Mouse (Mus musculus) thymus, postnatal 10 days (tissue): ENCODE measurements around the gene Lpcat1.

Experiments used
- DNase-seq, 2 experiments: peaks; one replicate each; pipeline ENCODE4 v3.0.0; 2021; ENCODE audit warnings: low spot score in 2 of 2

The Lpcat1 gene

GRCm38 (mm10) chr13:73446943-73447342 is 20.1 kb upstream of the Lpcat1 start:
- no peak for DNase-seq

GRCm38 (mm10) chr13:73447478-73447877 is 19.5 kb upstream of the Lpcat1 start:
- no peak for DNase-seq

GRCm38 (mm10) chr13:73448201-73448600 is 18.8 kb upstream of the Lpcat1 start:
- DNase-seq: no peak

- DNase-seq: no peak
Observed at GRCm38 (mm10) chr13:73448723-73449122, 18.3 kb upstream of the Lpcat1 start.

GRCm38 (mm10) chr13:73453503-73454217 is 13.3 kb upstream of the Lpcat1 start:
- DNase-seq: no peak

GRCm38 (mm10) chr13:73455328-73455727 is 11.7 kb upstream of the Lpcat1 start:
- DNase-seq: no peak

GRCm38 (mm10) chr13:73457301-73457700 is 9.7 kb upstream of the Lpcat1 start:
- no peak for DNase-seq

GRCm38 (mm10) chr13:73457741-73458140 is 9.3 kb upstream of the Lpcat1 start:
- no peak for DNase-seq

GRCm38 (mm10) chr13:73458719-73459118 is 8.3 kb upstream of the Lpcat1 start:
- DNase-seq: no peak

- DNase-seq: no peak
Observed at GRCm38 (mm10) chr13:73459189-73459850, 7.7 kb upstream of the Lpcat1 start.

GRCm38 (mm10) chr13:73461551-73461950 is 5.4 kb upstream of the Lpcat1 start:
- no peak for DNase-seq

- DNase-seq: no peak
Observed at GRCm38 (mm10) chr13:73465156-73465555, 1.8 kb upstream of the Lpcat1 start.

- DNase-seq: no peak
Observed at GRCm38 (mm10) chr13:73466411-73466810, 586 bp upstream of the Lpcat1 start.

GRCm38 (mm10) chr13:73467421-73468237 is 632 bp downstream of the Lpcat1 start:
- peak; percentile 61 to 65 for DNase-seq

- DNase-seq: no peak
Observed at GRCm38 (mm10) chr13:73468834-73469233, 1.8 kb downstream of the Lpcat1 start.

- DNase-seq: peak in 1 of 2 experiments; percentile 6
Observed at GRCm38 (mm10) chr13:73469257-73469967, 2.4 kb downstream of the Lpcat1 start.

- DNase-seq: no peak
Observed at GRCm38 (mm10) chr13:73472481-73472880, 5.5 kb downstream of the Lpcat1 start.

GRCm38 (mm10) chr13:73473746-73474145 is 6.7 kb downstream of the Lpcat1 start:
- DNase-seq: no peak

- DNase-seq: no peak
Observed at GRCm38 (mm10) chr13:73474163-73474562, 7.2 kb downstream of the Lpcat1 start.

- DNase-seq: no peak
Observed at GRCm38 (mm10) chr13:73475058-73475980, 8.3 kb downstream of the Lpcat1 start.

- DNase-seq: no peak
Observed at GRCm38 (mm10) chr13:73476259-73476658, 9.3 kb downstream of the Lpcat1 start.
